Mouse (Mus musculus): Measurements from ENCODE around the gene Cct7.

GRCm38 (mm10) chr6:85444266-85444965 lies 6.9 kb upstream of the Cct7 start:
- TF ChIP-seq POLR2A (IDR thresholded peaks at IDR 0.05; ENCODE audit: insufficient read length, low read depth) (no peak), E2F4 (IDR thresholded peaks at IDR 0.05; ENCODE audit: insufficient read depth) (no peak), MAX (IDR thresholded peaks at IDR 0.05; ENCODE audit: low read depth) (no peak)

All from myocyte (in vitro differentiated cells).